Mouse (Mus musculus): ENCODE results near the gene Atxn7l1. TPM values are rescaled to one million over a fixed set of nuclear protein-coding genes. Genes with fewer than 3 reads are reported as not detected.

Atxn7l1 gene
- polyA plus RNA-seq, 1 experiment from 2014 or later, result 23.9 TPM

DNA sequence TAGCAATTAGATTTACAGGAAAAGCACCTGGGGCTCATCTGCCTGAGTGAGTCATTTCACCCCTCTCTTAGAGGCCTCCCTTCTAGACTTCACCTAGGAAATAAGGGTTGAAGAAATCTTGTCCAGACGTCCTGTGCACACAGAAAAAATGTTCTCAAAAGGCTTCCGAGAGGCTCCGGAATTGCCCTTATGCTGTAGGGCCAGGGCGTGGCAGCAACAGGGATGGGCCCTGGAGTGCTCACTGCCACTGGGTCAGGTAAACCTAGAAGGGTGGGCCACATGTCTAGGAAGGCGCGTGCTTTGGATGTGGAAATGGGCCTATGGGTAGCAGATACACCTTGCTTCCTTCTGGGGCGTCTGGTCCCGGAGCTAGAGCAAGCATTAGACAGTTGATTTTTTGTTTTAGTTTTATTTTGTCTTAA is 26.2 kb downstream of the Atxn7l1 start:
- Histone ChIP-seq H3K4me2 (ENCODE audit: low read length) (no peak overlapping the region), H3K27me3 (ENCODE audit: control insufficient read depth, insufficient read depth, low read length) (no peaks in the 10 kb centered on the region), H3K4me1 (ENCODE audit: control insufficient read depth, insufficient read depth, low read length) (peaks cover 23% of the 10 kb centered on the region), H3K9me3 (ENCODE audit: control insufficient read depth, low read length) (no peaks in the 10 kb centered on the region), H3K36me3 (ENCODE audit: control insufficient read depth, insufficient read depth, low read length) (no peaks in the 10 kb centered on the region), H3K9ac (replicated peaks; ENCODE audit: low read length) (no peak overlapping the region), H3K4me3 (replicated peaks; ENCODE audit: low read depth, low read length) (no peak overlapping the region), H3K27ac (replicated peaks; ENCODE audit: low read depth, low read length) (no peak overlapping the region)
- no peak for ATAC-seq (ENCODE audit: low FRiP score, low TSS enrichment)
- no peak for DNase-seq
- WGBS, result 91% methylated on average over 8 of the region's 8 CpGs

DNA sequence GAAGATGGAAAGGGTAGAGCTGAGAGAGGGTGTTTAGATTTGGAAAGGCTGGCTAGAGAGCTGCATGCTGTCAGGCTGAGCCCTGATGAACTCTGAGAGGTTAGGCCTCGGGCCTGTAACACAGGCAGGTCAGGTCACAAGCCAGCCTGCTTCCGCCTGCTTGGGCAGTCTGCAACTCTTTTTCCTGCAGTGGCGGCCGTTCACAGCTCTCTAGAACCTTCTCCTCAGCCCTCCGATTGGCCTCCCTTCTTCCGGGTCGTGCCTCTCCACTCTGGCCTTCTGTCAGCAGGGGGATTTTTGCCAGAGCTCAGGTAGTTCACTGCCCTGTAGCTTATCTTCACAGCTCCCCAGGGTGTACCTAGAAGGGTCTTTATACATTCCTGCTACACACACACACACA is 26.7 kb downstream of the Atxn7l1 start:
- H3K4me2 ChIP-seq (ENCODE audit: low read length), result no peak overlapping the region
- DNase-seq (no peak), ATAC-seq (ENCODE audit: low FRiP score, low TSS enrichment) (no peak)
- no peaks in the 10 kb centered on the region for H3K9me3 ChIP-seq (ENCODE audit: control insufficient read depth, low read length)
- no peak overlapping the region for H3K27ac ChIP-seq (replicated peaks; ENCODE audit: low read depth, low read length)
- no peak overlapping the region for H3K4me3 ChIP-seq (replicated peaks; ENCODE audit: low read depth, low read length)
- 78% methylated on average over 7 of the region's 7 CpGs for WGBS
- no peaks in the 10 kb centered on the region for H3K36me3 ChIP-seq (ENCODE audit: control insufficient read depth, insufficient read depth, low read length)
- H3K9ac ChIP-seq (replicated peaks; ENCODE audit: low read length), result no peak overlapping the region
- H3K4me1 ChIP-seq (ENCODE audit: control insufficient read depth, insufficient read depth, low read length), result peaks cover 23% of the 10 kb centered on the region
- no peaks in the 10 kb centered on the region for H3K27me3 ChIP-seq (ENCODE audit: control insufficient read depth, insufficient read depth, low read length)

- H3K9ac ChIP-seq (replicated peaks; ENCODE audit: low read length), result no peak overlapping the region
- peaks cover 23% of the 10 kb centered on the region for H3K4me1 ChIP-seq (ENCODE audit: control insufficient read depth, insufficient read depth, low read length)
- no peak overlapping the region for H3K4me3 ChIP-seq (replicated peaks; ENCODE audit: low read depth, low read length)
- DNase-seq (no peak), ATAC-seq (ENCODE audit: low FRiP score, low TSS enrichment) (no peak)
- 73% methylated on average over 10 of the region's 10 CpGs for WGBS
- H3K9me3 ChIP-seq (ENCODE audit: control insufficient read depth, low read length), result no peaks in the 10 kb centered on the region
- H3K27ac ChIP-seq (replicated peaks; ENCODE audit: low read depth, low read length), result no peak overlapping the region
- no peaks in the 10 kb centered on the region for H3K27me3 ChIP-seq (ENCODE audit: control insufficient read depth, insufficient read depth, low read length)
- H3K36me3 ChIP-seq (ENCODE audit: control insufficient read depth, insufficient read depth, low read length), result no peaks in the 10 kb centered on the region
- H3K4me2 ChIP-seq (ENCODE audit: low read length), result no peak overlapping the region
These were observed 27.3 kb downstream of the Atxn7l1 start for GRCm38 (mm10) chr12:33174675-33175357.

DNA sequence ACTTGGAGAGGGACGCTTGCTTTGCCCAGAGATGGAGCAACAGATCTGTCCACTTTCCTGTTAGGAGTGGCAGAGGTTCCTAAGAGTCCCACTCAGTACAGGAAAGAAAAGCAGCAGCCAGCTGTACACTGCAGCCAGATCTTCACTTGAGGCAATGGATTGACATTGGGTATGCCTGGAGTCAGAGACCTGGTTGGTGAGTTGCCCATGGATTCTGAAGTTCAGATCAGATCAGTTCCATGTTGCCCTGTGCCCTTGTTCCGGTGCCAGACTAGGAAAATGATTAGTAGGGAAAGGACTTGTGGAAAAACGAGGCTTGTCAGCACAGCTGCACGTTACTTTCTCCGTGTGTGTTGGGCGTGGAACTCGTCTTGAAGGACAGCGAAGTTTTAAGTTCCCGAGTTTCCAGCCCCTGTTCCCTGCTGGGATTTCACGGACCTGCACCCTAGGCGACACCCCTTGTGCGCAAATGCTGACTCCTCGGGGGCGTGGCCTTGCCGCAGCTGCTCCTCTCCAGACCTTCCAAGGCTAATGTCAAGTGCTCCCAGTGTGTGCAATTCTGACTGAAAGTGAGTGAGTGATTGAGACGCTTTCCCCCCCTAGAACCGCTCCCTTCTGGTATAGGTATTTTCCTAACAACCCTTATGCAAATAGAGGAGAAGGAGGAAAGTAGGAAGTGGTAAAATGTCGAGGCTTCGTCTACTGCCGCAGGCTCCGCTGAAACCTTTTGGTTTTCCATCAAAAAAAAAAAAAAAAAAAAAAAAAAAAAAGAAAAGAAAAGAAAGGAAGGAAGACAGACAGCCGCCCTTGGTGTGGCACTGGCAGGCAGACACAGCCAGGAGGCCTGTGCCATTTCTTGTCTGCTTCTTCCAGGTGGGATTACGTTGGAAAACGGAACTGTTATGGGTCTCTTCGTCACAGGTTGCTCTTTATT is 28.4 kb downstream of the Atxn7l1 start:
- Histone ChIP-seq H3K4me1 (ENCODE audit: control insufficient read depth, insufficient read depth, low read length) (peaks cover 23% of the 10 kb centered on the region), H3K27ac (replicated peaks; ENCODE audit: low read depth, low read length) (no peak overlapping the region; the same call in 1 of the 2 replicates), H3K36me3 (ENCODE audit: control insufficient read depth, insufficient read depth, low read length) (no peaks in the 10 kb centered on the region), H3K9me3 (ENCODE audit: control insufficient read depth, low read length) (no peaks in the 10 kb centered on the region), H3K9ac (replicated peaks; ENCODE audit: low read length) (peak overlapping the region; percentile 42; the same call in 1 of the 2 replicates), H3K4me2 (ENCODE audit: low read length) (peak overlapping the region; percentile 55), H3K27me3 (ENCODE audit: control insufficient read depth, insufficient read depth, low read length) (no peaks in the 10 kb centered on the region), H3K4me3 (replicated peaks; ENCODE audit: low read depth, low read length) (peak overlapping the region; percentile 12; the same call in 1 of the 2 replicates)
- WGBS, result 8% methylated on average over 25 of the region's 25 CpGs
- DNase-seq, result peak; percentile 67
- ATAC-seq (ENCODE audit: low FRiP score, low TSS enrichment), result peak; percentile 42; the same call in 1 of the 2 replicates

DNA sequence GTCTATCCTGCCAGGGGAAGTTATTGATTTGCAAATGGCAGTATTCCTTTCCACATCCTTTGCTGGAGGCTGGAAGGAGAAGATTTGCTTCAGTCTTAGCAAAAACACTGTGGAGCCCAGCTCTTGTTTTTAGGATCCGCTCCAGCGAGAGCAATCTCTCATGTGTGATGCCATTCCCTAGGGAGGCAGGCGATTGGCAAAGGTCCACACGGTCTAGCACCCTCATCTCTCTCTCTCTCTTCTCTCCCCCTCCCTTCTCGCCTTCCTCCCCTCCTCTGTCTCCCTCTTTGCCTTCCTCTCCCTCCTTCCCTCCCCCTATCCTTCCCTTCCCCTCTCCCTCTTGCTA is 29.0 kb downstream of the Atxn7l1 start:
- no peak for ATAC-seq (ENCODE audit: low FRiP score, low TSS enrichment)

GRCm38 (mm10) chr12:33180421-33180820 is 32.9 kb downstream of the Atxn7l1 start:
- Histone ChIP-seq H3K36me3 (ENCODE audit: control insufficient read depth, insufficient read depth, low read length) (no peaks in the 10 kb centered on the region), H3K9ac (replicated peaks; ENCODE audit: low read length) (no peak overlapping the region), H3K4me1 (ENCODE audit: control insufficient read depth, insufficient read depth, low read length) (peaks cover 15% of the 10 kb centered on the region; the same call in 1 of the 2 replicates), H3K27ac (replicated peaks; ENCODE audit: low read depth, low read length) (no peak overlapping the region), H3K4me2 (ENCODE audit: low read length) (no peak overlapping the region), H3K4me3 (replicated peaks; ENCODE audit: low read depth, low read length) (no peak overlapping the region), H3K27me3 (ENCODE audit: control insufficient read depth, insufficient read depth, low read length) (no peaks in the 10 kb centered on the region), H3K9me3 (ENCODE audit: control insufficient read depth, low read length) (no peaks in the 10 kb centered on the region)
- no peak for ATAC-seq (ENCODE audit: low FRiP score, low TSS enrichment)
- DNase-seq, result no peak
- 92% methylated on average over 2 of the region's 2 CpGs for WGBS

More for the DNA sequence above, 29.0 kb downstream of the Atxn7l1 start:
- peak; percentile 54 for DNase-seq
- H3K36me3 ChIP-seq (ENCODE audit: control insufficient read depth, insufficient read depth, low read length), result no peaks in the 10 kb centered on the region
- WGBS, result 28% methylated on average over 5 of the region's 5 CpGs
- H3K4me2 ChIP-seq (ENCODE audit: low read length), result peak overlapping the region; percentile 55
- H3K9ac ChIP-seq (replicated peaks; ENCODE audit: low read length), result peak overlapping the region; percentile 42; the same call in 1 of the 2 replicates
- no peak overlapping the region for H3K27ac ChIP-seq (replicated peaks; ENCODE audit: low read depth, low read length)
- H3K27me3 ChIP-seq (ENCODE audit: control insufficient read depth, insufficient read depth, low read length), result no peaks in the 10 kb centered on the region
- 0 out of 2 replicates have a peak overlapping the region, but pooled peaks have one; percentile 12 for H3K4me3 ChIP-seq (replicated peaks; ENCODE audit: low read depth, low read length)
- H3K9me3 ChIP-seq (ENCODE audit: control insufficient read depth, low read length), result no peaks in the 10 kb centered on the region
- peaks cover 23% of the 10 kb centered on the region for H3K4me1 ChIP-seq (ENCODE audit: control insufficient read depth, insufficient read depth, low read length)

DNA sequence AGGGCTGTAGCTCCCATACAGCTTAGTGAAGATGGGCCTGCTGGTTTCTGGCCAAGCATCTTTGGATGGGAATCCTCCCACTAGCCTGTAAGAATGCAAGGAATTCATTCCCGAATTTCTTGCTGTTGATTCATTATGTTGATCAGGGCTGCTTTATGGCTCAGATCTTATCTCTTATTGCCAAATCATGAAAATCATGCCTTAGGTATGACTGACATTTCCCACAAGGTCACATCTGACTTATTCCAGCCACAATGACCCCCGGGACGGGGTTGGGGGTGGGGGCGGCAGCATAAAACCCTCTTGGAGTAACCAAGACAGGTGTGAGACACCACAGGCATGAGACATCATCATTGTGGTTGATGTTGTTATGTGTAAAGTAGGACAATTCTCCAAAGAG is 34.4 kb downstream of the Atxn7l1 start:
- DNase-seq (no peak), ATAC-seq (ENCODE audit: low FRiP score, low TSS enrichment) (no peak)
- H3K36me3 ChIP-seq (ENCODE audit: control insufficient read depth, insufficient read depth, low read length), result no peaks in the 10 kb centered on the region
- H3K9ac ChIP-seq (replicated peaks; ENCODE audit: low read length), result no peak overlapping the region
- H3K4me1 ChIP-seq (ENCODE audit: control insufficient read depth, insufficient read depth, low read length), result 0 out of 2 replicates have a peak, but pooled peaks cover under 1% of the 10 kb centered on the region
- WGBS, result 96% methylated on average over 4 of the region's 4 CpGs
- H3K4me2 ChIP-seq (ENCODE audit: low read length), result no peak overlapping the region
- H3K27ac ChIP-seq (replicated peaks; ENCODE audit: low read depth, low read length), result no peak overlapping the region
- H3K9me3 ChIP-seq (ENCODE audit: control insufficient read depth, low read length), result no peaks in the 10 kb centered on the region
- H3K27me3 ChIP-seq (ENCODE audit: control insufficient read depth, insufficient read depth, low read length), result no peaks in the 10 kb centered on the region
- no peak overlapping the region for H3K4me3 ChIP-seq (replicated peaks; ENCODE audit: low read depth, low read length)

DNA sequence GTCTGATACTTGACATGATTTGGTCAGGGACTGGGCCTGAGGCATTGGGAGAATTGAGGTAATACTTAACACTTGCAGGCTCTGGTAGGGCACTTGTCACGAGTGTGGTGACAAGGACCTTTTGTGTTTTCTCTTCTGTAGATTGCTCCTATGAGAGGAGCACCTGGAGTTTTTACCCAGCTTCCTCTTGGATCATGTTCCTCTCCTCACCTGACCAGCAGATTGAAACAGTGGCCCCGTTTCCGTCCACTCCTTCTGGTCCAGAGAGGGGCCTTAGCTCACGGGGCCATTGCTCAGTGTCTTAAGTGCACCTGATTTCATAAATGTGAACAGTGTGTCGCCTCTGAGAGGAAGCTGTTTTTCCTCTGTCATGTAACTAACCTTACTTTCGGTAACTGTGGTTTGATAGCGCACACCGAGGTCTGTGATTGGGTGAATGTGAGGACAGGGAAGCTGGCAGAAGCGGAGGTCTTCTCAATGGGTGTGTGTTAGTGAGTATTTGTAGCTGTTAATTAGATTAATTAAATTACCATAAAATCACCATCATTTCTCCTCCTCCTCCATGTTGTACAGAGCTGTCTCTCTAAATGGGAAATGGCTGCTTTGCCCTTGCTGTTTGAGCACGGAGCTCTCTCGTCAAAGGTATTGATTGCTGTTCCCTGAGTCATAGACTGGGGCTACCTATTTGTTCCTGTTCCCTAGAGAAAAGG is 35.1 kb downstream of the Atxn7l1 start:
- Histone ChIP-seq H3K4me3 (replicated peaks; ENCODE audit: low read depth, low read length) (no peak overlapping the region), H3K27ac (replicated peaks; ENCODE audit: low read depth, low read length) (no peak overlapping the region), H3K36me3 (ENCODE audit: control insufficient read depth, insufficient read depth, low read length) (no peaks in the 10 kb centered on the region), H3K9ac (replicated peaks; ENCODE audit: low read length) (no peak overlapping the region), H3K4me2 (ENCODE audit: low read length) (no peak overlapping the region), H3K9me3 (ENCODE audit: control insufficient read depth, low read length) (no peaks in the 10 kb centered on the region), H3K27me3 (ENCODE audit: control insufficient read depth, insufficient read depth, low read length) (no peaks in the 10 kb centered on the region), H3K4me1 (ENCODE audit: control insufficient read depth, insufficient read depth, low read length) (no peaks in the 10 kb centered on the region)
- no peak for DNase-seq
- WGBS, result 67% methylated on average over 11 of the region's 11 CpGs
- no peak for ATAC-seq (ENCODE audit: low FRiP score, low TSS enrichment)
